Mouse (Mus musculus): ENCODE measurements at regions not wholly inside any gene's neighbourhood (a gene's known extent, or its start where the extent isn't known, plus 50 kb on each side); places are given as distances from the start of the nearest gene placed in this dataset.

DNA sequence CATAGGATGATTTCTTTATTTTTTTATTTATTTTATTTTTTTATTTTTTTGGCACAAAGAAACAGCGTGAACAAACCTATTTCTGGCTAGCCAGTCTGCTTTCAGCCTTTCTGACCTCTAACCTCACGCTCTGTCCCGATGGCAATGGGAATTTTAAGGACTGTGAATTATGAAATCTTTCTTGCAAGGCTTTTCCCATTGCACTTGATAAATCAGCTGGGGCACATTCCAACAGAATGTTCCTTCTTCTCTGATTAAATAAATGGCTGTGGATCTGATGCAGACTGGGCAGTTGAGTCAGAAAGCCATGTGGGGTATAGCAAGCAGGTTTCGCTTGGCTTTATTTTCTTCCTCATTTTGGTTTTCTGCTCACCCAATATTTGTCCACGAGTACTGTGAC lies 1324.2 kb upstream of the Zeb2 start:
- no peaks in the 10 kb centered on the region; the same call in 1 of the 2 replicates for H3K4me1 ChIP-seq (replicated peaks; ENCODE audit: control insufficient read depth, insufficient read depth, low read length)
- H3K36me3 ChIP-seq (ENCODE audit: control insufficient read depth, insufficient read depth), result no peaks in the 10 kb centered on the region
- no peak overlapping the region for H3K4me2 ChIP-seq (replicated peaks; ENCODE audit: low read depth)
- no peak overlapping the region for H3K4me3 ChIP-seq (ENCODE audit: low read depth, low read length)
- TF ChIP-seq CTCF (IDR thresholded peaks at IDR 0.05; ENCODE audit: low read depth), result no peak
- H3K27me3 ChIP-seq (replicated peaks; ENCODE audit: control insufficient read depth, insufficient read depth, low read length), result no peaks in the 10 kb centered on the region
- 87% methylated on average over 5 of the region's 5 CpGs for WGBS
- no peak for ATAC-seq
- no peak overlapping the region for H3K27ac ChIP-seq (ENCODE audit: low read depth, low read length)
- H3K9ac ChIP-seq (ENCODE audit: low read depth, low read length), result no peak overlapping the region
- H3K9me3 ChIP-seq (ENCODE audit: control insufficient read depth), result no peaks in the 10 kb centered on the region

DNA sequence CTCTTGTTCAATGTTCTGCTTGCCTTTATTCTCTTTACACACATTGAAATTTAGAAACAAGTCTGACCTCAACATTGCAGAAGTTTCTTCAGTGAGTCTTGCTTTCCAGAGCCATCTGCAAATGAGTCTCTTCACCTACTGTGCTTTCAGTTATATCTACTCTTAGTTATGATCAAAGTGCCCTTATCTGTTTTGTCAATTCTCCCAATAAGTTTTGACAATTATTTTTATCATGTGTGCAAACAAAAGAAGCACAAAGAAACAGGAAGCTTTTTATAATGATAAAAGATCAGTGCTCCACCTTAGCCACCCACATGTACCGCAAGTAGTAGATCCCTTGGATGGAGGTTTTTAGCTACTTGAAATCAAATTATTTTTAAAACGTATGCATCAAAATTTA lies 1322.8 kb upstream of the Zeb2 start:
- Histone ChIP-seq H3K27ac (ENCODE audit: low read depth, low read length) (no peak overlapping the region), H3K27me3 (replicated peaks; ENCODE audit: control insufficient read depth, insufficient read depth, low read length) (no peaks in the 10 kb centered on the region), H3K36me3 (ENCODE audit: control insufficient read depth, insufficient read depth) (no peaks in the 10 kb centered on the region), H3K4me1 (replicated peaks; ENCODE audit: control insufficient read depth, insufficient read depth, low read length) (no peaks in the 10 kb centered on the region; the same call in 1 of the 2 replicates), H3K9ac (ENCODE audit: low read depth, low read length) (no peak overlapping the region), H3K4me2 (replicated peaks; ENCODE audit: low read depth) (no peak overlapping the region), H3K9me3 (ENCODE audit: control insufficient read depth) (no peaks in the 10 kb centered on the region), H3K4me3 (ENCODE audit: low read depth, low read length) (no peak overlapping the region)
- no peak for ATAC-seq
- no peak for TF ChIP-seq CTCF (IDR thresholded peaks at IDR 0.05; ENCODE audit: low read depth)
- 91% methylated on average over 2 of the region's 2 CpGs for WGBS

DNA sequence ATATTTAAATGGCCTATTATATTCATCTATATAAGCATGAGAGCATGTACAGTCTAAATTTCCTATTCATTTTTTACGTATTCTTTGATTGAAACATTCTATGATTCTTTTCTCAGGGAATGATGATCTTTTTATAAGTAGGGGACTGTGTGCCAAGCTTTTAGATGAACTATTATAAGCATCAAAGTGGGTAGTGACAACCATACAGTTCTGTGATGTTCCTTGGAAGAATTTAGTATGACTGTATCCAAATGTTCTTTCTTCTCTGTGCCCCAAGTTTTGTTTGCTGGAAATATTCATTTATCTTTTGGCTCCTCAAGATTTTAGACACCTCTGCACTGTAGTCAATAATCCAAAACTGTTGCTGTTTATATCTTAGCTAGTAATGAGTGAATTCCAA lies 1301.1 kb upstream of the Zeb2 start:
- Histone ChIP-seq H3K27me3 (replicated peaks; ENCODE audit: control insufficient read depth, insufficient read depth, low read length) (no peaks in the 10 kb centered on the region), H3K36me3 (ENCODE audit: control insufficient read depth, insufficient read depth) (no peaks in the 10 kb centered on the region), H3K27ac (ENCODE audit: low read depth, low read length) (no peak overlapping the region), H3K4me3 (ENCODE audit: low read depth, low read length) (no peak overlapping the region), H3K9ac (ENCODE audit: low read depth, low read length) (no peak overlapping the region), H3K9me3 (ENCODE audit: control insufficient read depth) (no peaks in the 10 kb centered on the region), H3K4me2 (replicated peaks; ENCODE audit: low read depth) (no peak overlapping the region), H3K4me1 (replicated peaks; ENCODE audit: control insufficient read depth, insufficient read depth, low read length) (no peaks in the 10 kb centered on the region)
- WGBS, result 91% methylated on average over 1 of the region's 1 CpGs
- TF ChIP-seq CTCF (IDR thresholded peaks at IDR 0.05; ENCODE audit: low read depth), result no peak
- ATAC-seq, result no peak

DNA sequence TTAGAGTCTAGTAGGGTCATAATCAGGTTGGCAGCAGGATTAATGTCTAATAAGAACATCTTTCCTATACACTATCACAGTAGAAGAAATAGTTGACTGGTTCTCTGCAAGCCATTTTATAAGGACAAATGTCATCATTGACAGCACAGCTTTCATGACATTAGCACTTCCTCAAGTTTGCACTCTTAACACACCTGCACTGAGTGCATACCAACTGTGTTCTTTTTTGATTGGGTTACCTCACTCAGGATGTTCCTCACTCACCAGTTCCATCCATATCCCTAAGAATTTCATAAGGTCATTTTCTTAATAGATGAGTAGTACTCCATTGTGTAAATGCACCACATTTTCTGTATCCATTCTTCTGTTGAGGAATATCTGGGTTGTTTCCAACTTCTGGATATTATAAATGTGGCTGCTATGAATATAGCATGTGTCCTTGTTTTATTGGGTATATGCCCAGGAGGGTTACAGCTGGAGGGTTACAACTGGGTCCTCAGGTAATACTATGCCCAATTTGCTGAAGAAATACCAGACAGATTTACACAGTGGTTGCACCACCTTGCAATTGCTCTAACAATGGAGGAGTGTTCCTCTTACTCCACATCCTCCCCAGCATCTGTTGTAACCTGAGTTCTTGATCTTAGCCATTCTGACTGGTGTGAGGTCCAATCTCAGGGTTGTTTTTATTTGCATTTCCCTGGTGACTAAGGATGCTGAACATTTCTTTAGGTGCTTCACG lies 1285.3 kb upstream of the Zeb2 start:
- no peak for TF ChIP-seq CTCF (IDR thresholded peaks at IDR 0.05; ENCODE audit: low read depth)
- Histone ChIP-seq H3K27ac (ENCODE audit: low read depth, low read length) (no peak overlapping the region), H3K9me3 (ENCODE audit: control insufficient read depth) (no peaks in the 10 kb centered on the region), H3K36me3 (ENCODE audit: control insufficient read depth, insufficient read depth) (no peaks in the 10 kb centered on the region), H3K9ac (ENCODE audit: low read depth, low read length) (no peak overlapping the region), H3K27me3 (replicated peaks; ENCODE audit: control insufficient read depth, insufficient read depth, low read length) (no peaks in the 10 kb centered on the region), H3K4me2 (replicated peaks; ENCODE audit: low read depth) (no peak overlapping the region), H3K4me1 (replicated peaks; ENCODE audit: control insufficient read depth, insufficient read depth, low read length) (no peaks in the 10 kb centered on the region), H3K4me3 (ENCODE audit: low read depth, low read length) (no peak overlapping the region)
- no peak for ATAC-seq
- WGBS, result 86% methylated on average over 1 of the region's 1 CpGs

DNA sequence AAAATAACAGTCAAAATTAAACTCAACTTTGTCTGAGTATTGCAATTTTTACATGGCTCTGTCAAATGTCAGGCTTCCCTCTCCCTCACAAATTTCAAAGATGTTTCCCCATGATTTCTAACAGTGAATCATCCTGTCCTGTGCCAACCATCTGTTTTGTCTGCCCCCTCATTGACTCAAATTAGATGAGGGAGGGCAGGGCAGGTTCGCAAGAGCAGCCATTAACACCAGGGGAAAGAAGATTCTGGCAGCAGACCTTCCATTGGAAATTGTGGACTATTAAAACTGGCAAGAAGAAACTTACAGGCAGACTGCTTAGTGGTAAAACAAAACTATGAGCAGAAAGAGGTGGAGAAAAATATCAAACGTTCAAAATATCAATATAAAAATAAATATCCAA lies 1277.0 kb upstream of the Zeb2 start:
- Histone ChIP-seq H3K4me1 (replicated peaks; ENCODE audit: control insufficient read depth, insufficient read depth, low read length) (no peaks in the 10 kb centered on the region), H3K4me3 (ENCODE audit: low read depth, low read length) (no peak overlapping the region)
- no peak for ATAC-seq

DNA sequence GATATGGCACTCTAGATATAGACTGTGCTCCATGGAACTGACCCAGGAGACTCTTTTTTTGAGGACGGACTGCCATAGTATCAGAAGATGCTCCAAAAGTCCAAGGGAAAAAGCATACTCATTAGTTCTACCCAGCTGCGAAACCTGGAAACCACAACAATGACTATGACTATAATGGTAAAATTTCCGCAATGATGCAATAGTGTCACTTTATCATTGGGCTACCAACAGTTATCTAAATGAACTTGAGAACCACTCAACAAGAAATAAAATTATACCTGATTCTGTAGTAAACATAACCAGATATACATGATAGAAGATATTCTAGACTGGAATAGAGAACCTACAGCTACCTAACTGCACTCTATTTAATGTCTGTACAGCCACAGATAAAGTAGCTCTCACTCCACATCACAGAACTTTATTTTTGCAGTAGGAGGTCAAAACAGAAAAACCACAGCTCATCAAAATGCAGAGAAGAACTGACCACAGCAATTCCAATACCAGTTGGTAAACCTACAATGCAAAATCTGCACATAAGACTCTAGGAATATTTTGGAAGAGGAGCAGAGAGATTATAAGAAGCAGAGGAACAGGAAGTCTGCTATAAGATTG lies 1255.8 kb upstream of the Zeb2 start:
- WGBS, result 96% methylated on average over 3 of the region's 3 CpGs
- no peaks in the 10 kb centered on the region for H3K36me3 ChIP-seq (ENCODE audit: control insufficient read depth, insufficient read depth)
- no peak overlapping the region for H3K27ac ChIP-seq (ENCODE audit: low read depth, low read length)
- no peak overlapping the region for H3K4me3 ChIP-seq (ENCODE audit: low read depth, low read length)
- H3K9ac ChIP-seq (ENCODE audit: low read depth, low read length), result no peak overlapping the region
- no peaks in the 10 kb centered on the region for H3K27me3 ChIP-seq (replicated peaks; ENCODE audit: control insufficient read depth, insufficient read depth, low read length)
- no peak for TF ChIP-seq CTCF (IDR thresholded peaks at IDR 0.05; ENCODE audit: low read depth)
- ATAC-seq, result no peak
- no peak overlapping the region for H3K4me2 ChIP-seq (replicated peaks; ENCODE audit: low read depth)
- no peaks in the 10 kb centered on the region for H3K4me1 ChIP-seq (replicated peaks; ENCODE audit: control insufficient read depth, insufficient read depth, low read length)
- H3K9me3 ChIP-seq (ENCODE audit: control insufficient read depth), result no peaks in the 10 kb centered on the region

More for the DNA sequence above, 1277.0 kb upstream of the Zeb2 start:
- Histone ChIP-seq H3K36me3 (ENCODE audit: control insufficient read depth, insufficient read depth) (no peaks in the 10 kb centered on the region), H3K9ac (ENCODE audit: low read depth, low read length) (no peak overlapping the region), H3K27ac (ENCODE audit: low read depth, low read length) (no peak overlapping the region), H3K9me3 (ENCODE audit: control insufficient read depth) (no peaks in the 10 kb centered on the region), H3K4me2 (replicated peaks; ENCODE audit: low read depth) (no peak overlapping the region), H3K27me3 (replicated peaks; ENCODE audit: control insufficient read depth, insufficient read depth, low read length) (no peaks in the 10 kb centered on the region)
- TF ChIP-seq CTCF (IDR thresholded peaks at IDR 0.05; ENCODE audit: low read depth), result no peak
- WGBS, result 80% methylated on average over 2 of the region's 2 CpGs
